Mouse (Mus musculus): Measurements from ENCODE around the gene Snx12.

- no peak for TF ChIP-seq CTCF (IDR thresholded peaks at IDR 0.05; ENCODE audit: low read depth, low read length)
- no peak for TF ChIP-seq POLR2A (IDR thresholded peaks at IDR 0.05; ENCODE audit: borderline replicate concordance, low read depth, low read length)
Measured at GRCm38 (mm10) chrX:101126977-101127376, 95.4 kb downstream of the Snx12 start.

All from bone marrow macrophage, adult 2 months (primary cell).